Mouse (Mus musculus) forebrain, postnatal 0 days (tissue): ENCODE measurements around the gene 1700025C18Rik. TPM values are rescaled to one million over a fixed set of nuclear protein-coding genes. Genes with fewer than 3 reads are reported as not detected.

ENCODE experiments used
- ATAC-seq: fragments of 200-750 bp; cut with Nextera tagmentation; 2 replicates; pipeline ENCODE4 v1.8.0; 2017; ENCODE audit warnings: mild to moderate bottlenecking, moderate library complexity
- DNase-seq: peaks from one replicate; pipeline ENCODE4 v3.0.0-alpha.2; 2015
- H3K27ac ChIP-seq: fragments of 300-500 bp; sonication (generic); 2 replicates; pipeline ENCODE4 v1.5.1; 2014; ENCODE audit warnings: low read depth, mild to moderate bottlenecking, antibody characterized with exemption, low read length, moderate library complexity, mixed read lengths
- H3K27me3 ChIP-seq: fragments of 300-500 bp; sonication (generic); 2 replicates; pipeline ENCODE4 v1.6.1; 2014; ENCODE audit warnings: mild to moderate bottlenecking, low read length, mixed read lengths; ENCODE audit not compliant: insufficient read depth
- H3K36me3 ChIP-seq: fragments of 300-500 bp; sonication (generic); 2 replicates; pipeline ENCODE4 v1.6.1; 2014; ENCODE audit warnings: mild to moderate bottlenecking, moderate library complexity; ENCODE audit not compliant: insufficient read depth
- H3K4me1 ChIP-seq: fragments of 300-500 bp; sonication (generic); 2 replicates; pipeline ENCODE4 v1.6.1; 2014; ENCODE audit warnings: antibody characterized with exemption; ENCODE audit not compliant: insufficient read depth
- H3K4me2 ChIP-seq: fragments of 300-500 bp; sonication (generic); 2 replicates; pipeline ENCODE4 v1.6.1; 2014; ENCODE audit warnings: low read depth, mild to moderate bottlenecking, moderate library complexity
- H3K4me3 ChIP-seq: fragments of 300-500 bp; sonication (generic); 2 replicates; pipeline ENCODE4 v1.5.1; 2014; ENCODE audit warnings: low read depth, low read length, mixed read lengths
- H3K9ac ChIP-seq: fragments of 300-500 bp; sonication (generic); 2 replicates; pipeline ENCODE4 v1.6.1; 2014; ENCODE audit warnings: mild to moderate bottlenecking
- H3K9me3 ChIP-seq: fragments of 300-500 bp; sonication (generic); 2 replicates; pipeline ENCODE4 v1.6.1; 2016; ENCODE audit warnings: low read length
- CTCF ChIP-seq: sonication (generic); IDR thresholded peaks from 2 replicates; pipeline ENCODE4 v1.5.1; 2016; ENCODE audit warnings: antibody characterized with exemption, control low read depth, low read depth
- WGBS: fragments of 180-500 bp; shearing (Covaris S2); extraction: QIAGEN DNeasy Blood & Tissue Kit; methylation state at CpG from one replicate; pipeline ENCODE4 v1.1.7; 2014; 5-methylcytosine and 5-hydroxymethylcytosine counted together
- polyA plus RNA-seq: library from polyadenylated mRNA; unstranded; fragments of >200 nt; fragmentation: Nextera tagmentation; extraction: Ambion mirVana; gene quantifications from 2 replicates; pipeline ENCODE4 v1.2.1, GENCODE M21; 2015
- total RNA-seq: library from RNA; depleted of rRNA; stranded (reverse); fragments of >200 nt; gene quantifications from 2 replicates; pipeline ENCODE4 v1.2.3, GENCODE M21; 2014

The 1700025C18Rik gene
- total and polyA plus RNA-seq, 2 experiments from 2014 or later: not detected

DNA sequence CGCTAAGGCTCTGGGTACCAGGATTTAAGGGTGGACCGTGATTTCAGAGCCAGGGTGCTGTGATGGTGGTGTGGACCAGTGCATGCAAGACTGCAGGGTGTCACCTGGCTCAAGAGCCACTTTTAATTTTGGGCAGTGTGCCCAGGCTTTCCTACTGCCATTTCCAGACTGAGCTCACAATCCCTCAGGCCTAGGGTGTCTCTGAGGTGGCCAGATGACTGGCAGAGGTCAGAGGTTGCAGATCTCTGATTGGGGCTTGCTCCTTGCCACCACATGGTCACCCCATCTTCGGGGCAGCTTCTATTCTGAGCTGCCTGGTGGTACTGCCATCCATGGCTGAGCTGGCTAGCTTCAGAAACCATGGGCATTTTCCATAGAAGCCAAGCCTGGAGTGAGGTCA, 8.3 kb upstream of the 1700025C18Rik start:
- 78% methylated on average over 3 of the region's 3 CpGs for WGBS
- no peak for ATAC-seq
- Histone ChIP-seq H3K4me1 (0 out of 2 replicates have a peak, but pooled peaks cover 3% of the 10 kb centered on the region), H3K9me3 (no peaks in the 10 kb centered on the region), H3K4me2 (no peak overlapping the region), H3K27me3 (no peaks in the 10 kb centered on the region), H3K4me3 (no peak overlapping the region), H3K27ac (no peak overlapping the region), H3K36me3 (no peaks in the 10 kb centered on the region), H3K9ac (no peak overlapping the region)
- no peak for DNase-seq
- no peak for TF ChIP-seq CTCF

DNA sequence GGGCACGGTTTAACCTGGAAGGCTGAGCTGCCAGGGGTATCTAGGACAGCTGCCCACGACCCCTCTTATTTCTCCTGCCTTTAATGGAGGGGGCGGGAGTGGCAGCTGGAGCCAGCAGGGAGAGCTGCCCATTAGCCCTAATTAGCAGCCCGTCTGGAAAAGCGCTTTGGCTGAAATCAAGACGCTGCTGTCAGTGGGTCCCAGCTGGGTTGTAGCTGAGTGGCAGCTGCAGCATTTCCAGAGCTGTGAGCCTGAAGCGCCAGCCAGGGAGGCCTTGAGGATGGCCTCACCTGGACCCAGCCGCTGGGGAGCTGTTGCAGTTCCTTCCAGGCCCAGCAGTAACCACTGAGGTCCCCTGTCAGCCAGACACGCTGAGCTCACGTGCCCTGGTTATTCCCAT, 5.8 kb upstream of the 1700025C18Rik start:
- Histone ChIP-seq H3K4me3 (no peak overlapping the region), H3K27me3 (no peaks in the 10 kb centered on the region), H3K4me1 (0 out of 2 replicates have a peak, but pooled peaks cover 3% of the 10 kb centered on the region), H3K27ac (no peak overlapping the region), H3K9ac (no peak overlapping the region), H3K36me3 (no peaks in the 10 kb centered on the region), H3K9me3 (no peaks in the 10 kb centered on the region), H3K4me2 (no peak overlapping the region)
- DNase-seq (peak; percentile 58), ATAC-seq (peak; percentile 65; the same call in 1 of the 2 replicates)
- 12% methylated on average over 10 of the region's 10 CpGs for WGBS
- no peak for TF ChIP-seq CTCF

DNA sequence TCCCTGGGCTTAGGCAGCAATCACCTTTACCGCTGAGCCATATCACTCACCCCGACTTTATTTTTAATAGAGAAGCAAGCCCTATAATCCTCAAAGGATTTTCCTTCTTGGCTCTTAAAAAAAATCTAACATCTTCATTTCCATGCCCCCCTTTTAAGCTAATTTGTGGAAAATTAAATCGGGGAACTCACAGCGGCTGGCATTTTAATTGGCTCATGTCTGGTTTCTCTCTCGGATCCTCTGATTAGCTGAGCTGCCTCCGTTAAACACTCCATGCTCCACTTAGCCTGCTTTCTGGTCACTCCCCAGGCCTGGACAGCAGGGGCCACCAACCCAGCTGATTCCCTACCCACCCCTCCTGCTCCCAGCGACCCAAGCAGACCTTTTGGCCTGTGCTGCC, 1.8 kb upstream of the 1700025C18Rik start:
- no peaks in the 10 kb centered on the region for H3K9me3 ChIP-seq
- H3K4me2 ChIP-seq: no peak overlapping the region
- H3K4me1 ChIP-seq: 0 out of 2 replicates have a peak, but pooled peaks cover 3% of the 10 kb centered on the region
- H3K27ac ChIP-seq: no peak overlapping the region
- H3K36me3 ChIP-seq: no peaks in the 10 kb centered on the region
- ATAC-seq: no peak
- WGBS: 27% methylated on average over 7 of the region's 7 CpGs
- no peak overlapping the region for H3K4me3 ChIP-seq
- no peak for TF ChIP-seq CTCF
- no peak overlapping the region for H3K9ac ChIP-seq
- no peaks in the 10 kb centered on the region for H3K27me3 ChIP-seq
- DNase-seq: no peak

DNA sequence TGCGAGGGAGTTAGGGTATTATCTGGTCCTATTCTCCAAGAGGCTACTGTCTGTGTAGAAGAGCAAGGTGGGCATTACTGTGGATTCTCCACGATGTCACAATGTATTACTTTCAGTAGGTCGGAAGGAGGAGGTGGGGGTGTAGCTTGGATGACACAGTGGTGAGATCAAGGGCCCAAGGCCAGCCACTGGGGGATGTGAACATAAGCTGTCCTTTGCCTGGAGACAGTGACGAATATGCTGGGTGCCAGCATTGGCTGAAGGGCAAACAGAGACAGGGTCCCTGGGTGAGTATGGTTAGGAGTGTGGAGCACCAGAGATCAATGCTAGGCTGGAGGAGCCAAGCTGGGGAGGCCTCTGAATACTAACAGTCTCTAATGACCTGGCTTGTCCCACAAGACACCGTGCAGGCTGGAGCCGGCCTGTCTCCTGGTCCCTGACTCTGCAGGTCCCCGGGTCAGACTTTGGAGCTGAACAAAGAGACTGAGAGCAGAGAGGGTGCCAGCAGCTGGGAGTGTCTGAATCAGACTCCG, 949 bp upstream of the 1700025C18Rik start:
- H3K9me3 ChIP-seq: no peaks in the 10 kb centered on the region
- ATAC-seq (no peak), DNase-seq (no peak)
- no peak overlapping the region for H3K4me3 ChIP-seq
- no peaks in the 10 kb centered on the region for H3K27me3 ChIP-seq
- H3K4me1 ChIP-seq: 0 out of 2 replicates have a peak, but pooled peaks cover 1% of the 10 kb centered on the region
- H3K4me2 ChIP-seq: no peak overlapping the region
- no peak for TF ChIP-seq CTCF
- no peaks in the 10 kb centered on the region for H3K36me3 ChIP-seq
- H3K27ac ChIP-seq: no peak overlapping the region
- H3K9ac ChIP-seq: no peak overlapping the region
- 71% methylated on average over 8 of the region's 8 CpGs for WGBS

DNA sequence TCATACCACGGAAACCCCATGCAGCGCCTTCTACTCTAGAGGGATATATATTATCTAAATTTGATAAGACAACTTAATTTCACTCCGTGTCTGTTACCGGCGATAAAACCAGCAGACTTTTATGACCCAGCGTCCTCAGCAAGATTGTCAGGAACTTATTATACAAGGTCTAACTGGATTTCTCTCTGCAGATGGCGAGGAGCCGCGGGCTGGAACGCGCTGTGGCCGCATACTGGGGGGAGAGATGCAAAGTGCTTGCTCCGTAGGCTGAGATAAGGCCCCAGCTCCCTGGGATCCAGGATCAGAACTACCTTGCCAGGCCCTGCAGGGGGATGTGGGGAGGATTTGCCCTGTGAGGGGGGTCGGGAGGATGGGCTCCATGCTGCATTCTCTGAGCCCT, 1.1 kb downstream of the 1700025C18Rik start:
- 52% methylated on average over 14 of the region's 14 CpGs for WGBS
- H3K27ac ChIP-seq: no peak overlapping the region
- H3K27me3 ChIP-seq: no peaks in the 10 kb centered on the region
- no peaks in the 10 kb centered on the region for H3K36me3 ChIP-seq
- H3K4me2 ChIP-seq: no peak overlapping the region
- no peaks in the 10 kb centered on the region for H3K4me1 ChIP-seq
- no peak for TF ChIP-seq CTCF
- no peak for DNase-seq
- H3K4me3 ChIP-seq: no peak overlapping the region
- no peak for ATAC-seq
- H3K9ac ChIP-seq: no peak overlapping the region
- no peaks in the 10 kb centered on the region for H3K9me3 ChIP-seq

DNA sequence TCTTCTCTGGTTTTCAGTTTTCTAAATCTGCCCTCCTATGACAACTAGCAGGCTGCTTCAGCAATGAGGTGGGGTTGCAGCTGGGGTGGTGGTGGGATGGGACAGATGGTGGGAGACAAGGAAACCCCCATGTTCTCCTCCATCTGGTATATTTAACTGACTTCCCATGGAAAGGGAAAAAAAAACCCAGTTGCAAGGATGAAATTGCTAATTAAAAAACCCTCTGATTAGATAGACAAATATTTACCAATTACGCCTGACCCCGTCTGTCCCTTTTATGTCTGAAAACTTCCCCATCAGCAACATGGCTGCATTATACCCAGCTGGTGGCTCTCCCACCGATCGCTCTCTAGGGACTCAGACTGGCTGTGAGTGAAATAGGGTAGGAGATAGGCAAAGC, 3.9 kb downstream of the 1700025C18Rik start:
- 54% methylated on average over 4 of the region's 4 CpGs for WGBS
- Histone ChIP-seq H3K4me2 (no peak overlapping the region), H3K27ac (no peak overlapping the region), H3K9me3 (no peaks in the 10 kb centered on the region), H3K36me3 (no peaks in the 10 kb centered on the region), H3K9ac (no peak overlapping the region), H3K4me3 (no peak overlapping the region), H3K27me3 (no peaks in the 10 kb centered on the region), H3K4me1 (no peaks in the 10 kb centered on the region)
- no peak for ATAC-seq
- TF ChIP-seq CTCF: no peak
- peak; percentile 40 for DNase-seq

DNA sequence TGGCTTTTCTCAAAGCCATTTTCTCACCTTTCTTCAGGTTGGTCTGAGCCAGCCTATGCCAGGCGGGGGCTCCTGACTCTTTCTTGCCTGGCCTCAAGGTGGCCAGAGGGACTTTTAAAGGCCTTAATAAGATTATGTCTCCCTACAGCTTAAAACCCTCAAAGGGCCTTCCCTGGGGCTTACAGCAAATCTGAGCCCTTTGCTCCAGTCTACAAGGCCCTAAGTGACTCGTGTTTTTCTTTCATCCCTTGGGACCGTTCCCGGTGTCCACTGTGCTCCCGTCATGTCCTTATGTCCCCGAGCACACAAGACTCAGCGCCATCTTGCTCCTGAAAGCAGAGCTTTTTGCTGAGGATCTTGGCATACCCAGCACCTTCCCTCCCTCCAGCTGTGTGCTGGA, 9.3 kb downstream of the 1700025C18Rik start:
- no peak for TF ChIP-seq CTCF
- H3K4me1 ChIP-seq: 0 out of 2 replicates have a peak, but pooled peaks cover 7% of the 10 kb centered on the region
- 25% methylated on average over 7 of the region's 7 CpGs for WGBS
- no peak for ATAC-seq
- no peaks in the 10 kb centered on the region for H3K9me3 ChIP-seq
- no peak for DNase-seq
- H3K27ac ChIP-seq: no peak overlapping the region
- no peaks in the 10 kb centered on the region; the same call in 1 of the 2 replicates for H3K27me3 ChIP-seq
- no peak overlapping the region for H3K9ac ChIP-seq
- no peak overlapping the region for H3K4me2 ChIP-seq
- H3K36me3 ChIP-seq: no peaks in the 10 kb centered on the region
- no peak overlapping the region for H3K4me3 ChIP-seq
